Mouse (Mus musculus) right cerebral cortex, postnatal 14 days (tissue): ENCODE measurements around the gene Atp7b.
A peak's percentile ranks its signal among the peaks of the same experiment; 100 is the strongest.

Experiments
- DNase-seq: peaks from one replicate; pipeline ENCODE4 v3.0.0; 2022

Gene Atp7b

GRCm38 (mm10) chr8:22022244-22022643 lies 37.9 kb downstream of the Atp7b start:
- no peak for DNase-seq

GRCm38 (mm10) chr8:22019498-22019897 lies 40.6 kb downstream of the Atp7b start:
- no peak for DNase-seq

- DNase-seq: no peak
Observed at GRCm38 (mm10) chr8:22017731-22018130, 42.4 kb downstream of the Atp7b start.

- DNase-seq: no peak
Observed at GRCm38 (mm10) chr8:22013034-22013707, 46.9 kb downstream of the Atp7b start.

- DNase-seq: no peak
Observed at GRCm38 (mm10) chr8:22009403-22009802, 50.7 kb downstream of the Atp7b start.

GRCm38 (mm10) chr8:22006423-22006822 lies 53.7 kb downstream of the Atp7b start:
- DNase-seq: no peak

- no peak for DNase-seq
Observed at GRCm38 (mm10) chr8:22004750-22005522, 55.2 kb downstream of the Atp7b start.

GRCm38 (mm10) chr8:21995181-21995580 lies 64.9 kb downstream of the Atp7b start:
- DNase-seq: no peak

- peak; percentile 55 for DNase-seq
Observed at GRCm38 (mm10) chr8:21992184-21992583, 67.9 kb downstream of the Atp7b start.

- no peak for DNase-seq
Observed at GRCm38 (mm10) chr8:21981664-21982337, 78.3 kb downstream of the Atp7b start.

- peak; percentile 10 for DNase-seq
Observed at GRCm38 (mm10) chr8:21978193-21978592, 81.9 kb downstream of the Atp7b start.

- no peak for DNase-seq
Observed at GRCm38 (mm10) chr8:21969475-21969874, 90.6 kb downstream of the Atp7b start, which contains the start of gene Ccdc70. Gene Ccdc70, plus strand, starts transcription at chr8:21969775.

- no peak for DNase-seq
Observed at GRCm38 (mm10) chr8:21966646-21967045, 93.5 kb downstream of the Atp7b start.

GRCm38 (mm10) chr8:21958414-21958813 lies 101.7 kb downstream of the Atp7b start, which contains the start of gene Fam90a1a:
Gene Fam90a1a, plus strand, starts transcription at chr8:21958714.
- DNase-seq: no peak

- DNase-seq: no peak
Observed at GRCm38 (mm10) chr8:21956336-21956735, 103.8 kb downstream of the Atp7b start.

GRCm38 (mm10) chr8:21955321-21955720 lies 104.8 kb downstream of the Atp7b start:
- DNase-seq: peak; percentile 71

- no peak for DNase-seq
Observed at GRCm38 (mm10) chr8:21947311-21948017, 112.6 kb downstream of the Atp7b start.

- no peak for DNase-seq
Observed at GRCm38 (mm10) chr8:21946462-21946861, 113.6 kb downstream of the Atp7b start, which contains the start of gene Defb13. Gene Defb13, plus strand, starts transcription at chr8:21946762.
